Mouse (Mus musculus): Measurements from ENCODE around the gene Hnrnph2.
A peak's percentile ranks its signal among the peaks of the same experiment; 100 is the strongest.

- TF ChIP-seq EP300 (IDR thresholded peaks at IDR 0.05; ENCODE audit: low read depth) (0 out of 2 replicates have a peak, but pooled peaks have one; percentile 26), CTCF (IDR thresholded peaks at IDR 0.05; ENCODE audit: low read depth) (no peak)
Observed at GRCm38 (mm10) chrX:134612285-134612959, 11.4 kb downstream of the Hnrnph2 start.

All from heart, postnatal 0 days (tissue).